Mouse (Mus musculus): ENCODE measurements around the gene Gpr119. TPM values are rescaled to one million over a fixed set of nuclear protein-coding genes. Genes with fewer than 3 reads are reported as not detected.

Gene Gpr119
- polyA plus RNA-seq (2015; fragmentation: Nextera tagmentation; extraction: Ambion mirVana) = 0.23 and 0.32 TPM in 2 replicates

GRCm38 (mm10) chrX:48674171-48674570, at the start of gene Gpr119:
Gene Gpr119, minus strand, starts transcription at chrX:48674478.

GRCm38 (mm10) chrX:48694864-48695371, 20.6 kb upstream of the Gpr119 start, which contains the start of gene Rbmx2:
Gene Rbmx2, plus strand, starts transcription at chrX:48695004.

GRCm38 (mm10) chrX:48623379-48624053, 50.8 kb downstream of the Gpr119 start, which contains the start of gene Slc25a14:
Gene Slc25a14, plus strand, starts transcription at chrX:48623413.

Small RNA genes within 50 kb of the gene (microRNA-seq; reads per million reads assigned to microRNA genes)
- gene Gm27828 (ENCODE audit: borderline replicate concordance, insufficient number of aligned reads) = not detected

Other genes with a start within 250 kb of the Gpr119 start
- gene Elf4, start 211.3 kb downstream of the Gpr119 start, polyA plus RNA-seq (2015; fragmentation: Nextera tagmentation; extraction: Ambion mirVana) = 2.7 and 3.2 TPM in 2 replicates
- gene Aifm1, start 160.9 kb downstream of the Gpr119 start, polyA plus RNA-seq (2015; fragmentation: Nextera tagmentation; extraction: Ambion mirVana) = 77.5 and 172 TPM in 2 replicates
- gene Rab33a, start 155.2 kb downstream of the Gpr119 start, polyA plus RNA-seq (2015; fragmentation: Nextera tagmentation; extraction: Ambion mirVana) = 46.1 and 61.0 TPM in 2 replicates
- gene Zfp280c, start 80.0 kb downstream of the Gpr119 start, polyA plus RNA-seq (2015; fragmentation: Nextera tagmentation; extraction: Ambion mirVana) = 4.9 and 5.4 TPM in 2 replicates
- 17.7 and 21.0 TPM in 2 replicates for gene Slc25a14, start 51.1 kb downstream of the Gpr119 start, polyA plus RNA-seq (2015; fragmentation: Nextera tagmentation; extraction: Ambion mirVana)
- 12.1 and 13.7 TPM in 2 replicates for gene Rbmx2, start 20.5 kb upstream of the Gpr119 start, polyA plus RNA-seq (2015; fragmentation: Nextera tagmentation; extraction: Ambion mirVana)
- gene Gm595, start 203.2 kb upstream of the Gpr119 start, polyA plus RNA-seq (2015; fragmentation: Nextera tagmentation; extraction: Ambion mirVana) = not detected in 2 replicates